8 mouse cellular contexts compared by ENCODE assay signal in the genomic region with DNA sequence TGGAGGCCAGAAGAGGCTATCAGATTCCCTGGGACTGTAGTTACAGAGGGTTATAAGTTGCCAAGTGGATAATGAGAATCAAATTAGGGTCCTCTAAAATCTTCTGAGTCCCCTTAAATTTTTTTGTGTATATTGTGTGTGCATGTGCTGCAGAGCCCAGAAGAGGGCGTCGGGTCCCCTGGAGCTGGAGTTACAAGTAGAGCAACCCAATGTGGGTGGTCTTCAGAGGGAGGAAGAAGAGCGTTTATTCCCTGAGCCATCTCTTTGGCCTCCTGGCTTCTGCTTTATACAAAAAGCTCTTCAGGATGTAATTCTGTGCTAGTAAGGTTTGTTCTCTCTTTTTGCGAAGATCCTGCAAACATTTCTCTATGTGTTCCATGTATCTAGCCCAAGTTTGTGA. TPM values are rescaled to one million over a fixed set of nuclear protein-coding genes. Genes with fewer than 3 reads are reported as not detected.
A peak's percentile ranks its signal among the peaks of the same experiment; 100 is the strongest.
DNase-seq lines count a peak whose midpoint lies in the region; ATAC-seq lines count a peak whose summit lies in the region.

No protein-coding gene starts in this region.

- H3K9me3 ChIP-seq in heart, embryonic 13.5 days: peaks cover 16% of the 10 kb centered on the region
- no peaks in the 10 kb centered on the region for H3K9me3 ChIP-seq in forebrain, embryonic 12.5 days
- 0 out of 2 replicates have a peak, but pooled peaks cover 1% of the 10 kb centered on the region for H3K9me3 ChIP-seq in limb, embryonic 10.5 days (replicated peaks)
- H3K9me3 ChIP-seq in midbrain, embryonic 15.5 days: no peaks in the 10 kb centered on the region

- peaks cover 19% of the 10 kb centered on the region for H3K4me1 ChIP-seq in heart, embryonic 13.5 days
- H3K4me1 ChIP-seq in forebrain, embryonic 12.5 days: peaks cover 8% of the 10 kb centered on the region; the same call in 1 of the 2 replicates
- peaks cover 14% of the 10 kb centered on the region; the same call in 1 of the 2 replicates for H3K4me1 ChIP-seq in limb, embryonic 10.5 days
- H3K4me1 ChIP-seq in midbrain, embryonic 15.5 days: peaks cover 24% of the 10 kb centered on the region

- H3K27ac ChIP-seq in heart, embryonic 13.5 days (replicated peaks): peak overlapping the region; percentile 89
- H3K27ac ChIP-seq in forebrain, embryonic 12.5 days: peak overlapping the region; percentile 91
- H3K27ac ChIP-seq in limb, embryonic 10.5 days: peak overlapping the region; percentile 94
- peak overlapping the region; percentile 97 for H3K27ac ChIP-seq in midbrain, embryonic 15.5 days

- no peak for ATAC-seq in heart, embryonic 13.5 days (ENCODE audit: extremely low read depth, insufficient number of reproducible peaks, low FRiP score, low TSS enrichment)
- peak; percentile 45; the same call in 1 of the 2 replicates for ATAC-seq in forebrain, embryonic 12.5 days (ENCODE audit: low FRiP score)
- peak; percentile 47 for ATAC-seq in midbrain, embryonic 15.5 days (replicated peaks)

- no peaks in the 10 kb centered on the region for H3K27me3 ChIP-seq in heart, embryonic 13.5 days (replicated peaks)
- no peaks in the 10 kb centered on the region for H3K27me3 ChIP-seq in forebrain, embryonic 12.5 days
- H3K27me3 ChIP-seq in limb, embryonic 10.5 days (ENCODE audit: low read depth, poor library complexity, severe bottlenecking): no peaks in the 10 kb centered on the region
- H3K27me3 ChIP-seq in midbrain, embryonic 15.5 days (replicated peaks): no peaks in the 10 kb centered on the region

- no peaks in the 10 kb centered on the region for H3K36me3 ChIP-seq in heart, embryonic 13.5 days
- H3K36me3 ChIP-seq in forebrain, embryonic 12.5 days (replicated peaks): 0 out of 2 replicates have a peak, but pooled peaks cover 3% of the 10 kb centered on the region
- peaks cover 14% of the 10 kb centered on the region; the same call in 1 of the 2 replicates for H3K36me3 ChIP-seq in limb, embryonic 10.5 days
- H3K36me3 ChIP-seq in midbrain, embryonic 15.5 days (replicated peaks): no peaks in the 10 kb centered on the region

- H3K4me2 ChIP-seq in heart, embryonic 13.5 days: peak overlapping the region; percentile 82
- peak overlapping the region; percentile 60 for H3K4me2 ChIP-seq in forebrain, embryonic 12.5 days
- peak overlapping the region; percentile 82 for H3K4me2 ChIP-seq in midbrain, embryonic 15.5 days

- peak overlapping the region; percentile 86 for H3K9ac ChIP-seq in heart, embryonic 13.5 days
- peak overlapping the region; percentile 64 for H3K9ac ChIP-seq in forebrain, embryonic 12.5 days
- H3K9ac ChIP-seq in midbrain, embryonic 15.5 days: peak overlapping the region; percentile 82

- no peak for DNase-seq in heart, adult 9 months (ENCODE audit: low spot score in 2 of 2)
- DNase-seq in MEL-GATA-1-ER (ENCODE audit: extremely low read depth, low read depth): peak; percentile 51
- peak; percentile 59 for DNase-seq in limb, embryonic 10.5 days (ENCODE audit: low spot score)
- DNase-seq in adrenal gland, postnatal 10 days: no peak
- no peak for DNase-seq in ovary, adult 18-20 months (ENCODE audit: low spot score)

- 7% methylated on average over 4 of the region's 4 CpGs for WGBS in heart, embryonic 13.5 days
- WGBS in forebrain, embryonic 12.5 days: 4% methylated on average over 4 of the region's 4 CpGs
- 6% methylated on average over 4 of the region's 4 CpGs for WGBS in limb, embryonic 10.5 days
- WGBS in midbrain, embryonic 15.5 days: under 1% methylated on average over 4 of the region's 4 CpGs

- H3K4me3 ChIP-seq in heart, embryonic 13.5 days: peak overlapping the region; percentile 61
- H3K4me3 ChIP-seq in forebrain, embryonic 12.5 days (replicated peaks): peak overlapping the region; percentile 44
- peak overlapping the region; percentile 68 for H3K4me3 ChIP-seq in limb, embryonic 10.5 days
- H3K4me3 ChIP-seq in midbrain, embryonic 15.5 days: peak overlapping the region; percentile 72

RNA-seq across cellular contexts. Expression of a gene that starts 0.5 kb away (rescaled TPM):
- 17.2 and 17.6 TPM in 2 replicates for polyA plus RNA-seq in heart, embryonic 13.5 days (2015; fragmentation: Nextera tagmentation; extraction: Ambion mirVana)
- polyA plus RNA-seq in forebrain, embryonic 12.5 days (2016; fragmentation: Nextera tagmentation; extraction: Ambion mirVana): 32.7 and 33.0 TPM in 2 replicates
- 46.6 and 46.7 TPM in 2 replicates for polyA plus RNA-seq in limb, embryonic 10.5 days (2016; fragmentation: Nextera tagmentation; extraction: Ambion mirVana)
- 44.8 and 48.4 TPM in 2 replicates for polyA plus RNA-seq in midbrain, embryonic 15.5 days (2015; fragmentation: Nextera tagmentation; extraction: Ambion mirVana)
- total RNA-seq in adrenal gland, postnatal 10 days (2021): 1 to 10 TPM; 6.2 to 9.2 TPM

RNA-seq across cellular contexts. Expression of a gene that starts 28.6 kb away (rescaled TPM):
- polyA plus RNA-seq in heart, embryonic 13.5 days (2015; fragmentation: Nextera tagmentation; extraction: Ambion mirVana): 18.2 and 19.9 TPM in 2 replicates
- 41.9 and 45.0 TPM in 2 replicates for polyA plus RNA-seq in forebrain, embryonic 12.5 days (2016; fragmentation: Nextera tagmentation; extraction: Ambion mirVana)
- polyA plus RNA-seq in limb, embryonic 10.5 days (2016; fragmentation: Nextera tagmentation; extraction: Ambion mirVana): 37.9 and 41.7 TPM in 2 replicates
- 64.9 and 65.2 TPM in 2 replicates for polyA plus RNA-seq in midbrain, embryonic 15.5 days (2015; fragmentation: Nextera tagmentation; extraction: Ambion mirVana)
- 10 to 100 TPM; 76.4 to 83.9 TPM for total RNA-seq in adrenal gland, postnatal 10 days (2021)

Comparison
In these comparisons a context has a peak if more than half of its experiments do, and no peak if none do; other contexts are left out.
1. DNase-seq: peak in MEL-GATA-1-ER (single experiment) and limb, embryonic 10.5 days (single experiment); none in heart, adult 9 months (0 of 2), adrenal gland, postnatal 10 days (single experiment) and ovary, adult 18-20 months (single experiment).
2. Peak in every context shown above with its lines, with median percentiles within 50 percentile points of each other: H3K27ac ChIP-seq, H3K4me2 ChIP-seq, H3K4me3 ChIP-seq and H3K9ac ChIP-seq.